Mouse (Mus musculus): Measurements from ENCODE around the gene Setd5. TPM values are rescaled to one million over a fixed set of nuclear protein-coding genes. Genes with fewer than 3 reads are reported as not detected.

The Setd5 gene
- polyA plus RNA-seq, 1 experiment from 2014 or later, result 77.2 TPM

- 61% methylated on average over 2 of the region's 2 CpGs for WGBS
- no peak for ATAC-seq (ENCODE audit: borderline replicate concordance, extremely low read depth, low FRiP score, low TSS enrichment)
- no peaks in the 10 kb centered on the region for H3K9me3 ChIP-seq
- no peak overlapping the region for H3K27ac ChIP-seq
- no peak overlapping the region for H3K4me2 ChIP-seq
- H3K9ac ChIP-seq, result no peak overlapping the region
- no peaks in the 10 kb centered on the region for H3K36me3 ChIP-seq
- no peaks in the 10 kb centered on the region for H3K27me3 ChIP-seq
- H3K4me1 ChIP-seq, result peaks cover 12% of the 10 kb centered on the region
- no peak overlapping the region for H3K4me3 ChIP-seq
Observed at GRCm38 (mm10) chr6:113040319-113040718, 36.8 kb upstream of the Setd5 start.

DNA sequence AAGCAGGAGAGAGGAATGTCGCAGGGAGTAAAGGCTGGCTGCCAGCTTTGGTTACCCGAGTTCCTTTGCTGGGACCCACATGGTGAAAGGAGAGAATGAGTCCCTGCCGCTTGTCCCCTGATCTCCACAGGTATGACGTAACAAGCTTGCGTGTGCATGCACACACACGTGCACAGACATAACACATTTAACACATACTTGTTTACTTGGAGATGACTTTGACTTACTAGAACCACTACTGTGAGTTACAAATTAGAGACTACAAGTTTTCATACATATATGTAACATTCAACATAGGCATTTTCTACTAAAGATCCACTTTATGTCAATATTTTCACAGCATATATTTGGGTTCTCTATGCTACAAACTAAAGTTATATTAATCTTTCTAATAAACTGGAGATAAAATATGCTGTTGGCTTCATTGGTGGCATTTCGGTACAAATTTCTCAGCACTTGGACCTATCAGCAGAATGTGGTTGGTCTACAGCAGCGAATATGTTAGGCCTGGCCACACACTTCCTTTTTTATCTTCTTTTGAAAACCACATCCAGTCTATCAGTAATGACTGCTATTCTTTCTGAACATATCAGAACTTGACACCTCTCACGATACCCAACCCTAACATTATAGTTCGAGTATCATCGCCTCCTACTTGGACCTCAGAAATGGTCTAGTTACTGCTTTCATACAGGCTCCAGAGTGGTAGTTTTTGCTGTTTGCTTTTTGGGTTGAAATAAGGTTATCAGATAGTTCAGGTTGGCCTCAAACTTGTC, 35.8 kb upstream of the Setd5 start:
- no peak overlapping the region for H3K27ac ChIP-seq
- no peak overlapping the region for H3K9ac ChIP-seq
- no peak overlapping the region for H3K4me2 ChIP-seq
- H3K4me3 ChIP-seq, result no peak overlapping the region
- 79% methylated on average over 11 of the region's 11 CpGs for WGBS
- no peaks in the 10 kb centered on the region for H3K27me3 ChIP-seq
- no peaks in the 10 kb centered on the region for H3K9me3 ChIP-seq
- ATAC-seq (ENCODE audit: borderline replicate concordance, extremely low read depth, low FRiP score, low TSS enrichment), result no peak
- peaks cover 14% of the 10 kb centered on the region for H3K4me1 ChIP-seq
- H3K36me3 ChIP-seq, result no peaks in the 10 kb centered on the region

- Histone ChIP-seq H3K4me2 (peak overlapping the region; percentile 61), H3K4me3 (peak overlapping the region; percentile 60), H3K36me3 (peaks cover 4% of the 10 kb centered on the region; the same call in 1 of the 2 replicates), H3K27me3 (no peaks in the 10 kb centered on the region), H3K9me3 (no peaks in the 10 kb centered on the region), H3K27ac (peak overlapping the region; percentile 90), H3K9ac (peak overlapping the region; percentile 57), H3K4me1 (peaks cover 16% of the 10 kb centered on the region)
- peak; percentile 31 for ATAC-seq (ENCODE audit: borderline replicate concordance, extremely low read depth, low FRiP score, low TSS enrichment)
- WGBS, result under 1% methylated on average over 11 of the region's 11 CpGs
Observed at GRCm38 (mm10) chr6:113045575-113045974, 31.6 kb upstream of the Setd5 start.

GRCm38 (mm10) chr6:113046041-113046975, 30.9 kb upstream of the Setd5 start, which contains the start of gene Thumpd3:
Gene Thumpd3, plus strand, starts transcription at chr6:113046225.
- Histone ChIP-seq H3K27ac (peak within 1 kb of the TSS; percentile 90), H3K4me2 (peak within 1 kb of the TSS; percentile 61), H3K4me3 (peak within 1 kb of the TSS; percentile 60), H3K36me3 (peaks cover 12% of the 10 kb centered on the region), H3K9me3 (no peaks in the 10 kb centered on the region), H3K9ac (peak within 1 kb of the TSS; percentile 57), H3K4me1 (peaks cover 16% of the 10 kb centered on the region), H3K27me3 (no peaks in the 10 kb centered on the region)
- ATAC-seq (ENCODE audit: borderline replicate concordance, extremely low read depth, low FRiP score, low TSS enrichment), result peak; percentile 99
- 1% methylated on average over 59 of the region's 59 CpGs for WGBS

DNA sequence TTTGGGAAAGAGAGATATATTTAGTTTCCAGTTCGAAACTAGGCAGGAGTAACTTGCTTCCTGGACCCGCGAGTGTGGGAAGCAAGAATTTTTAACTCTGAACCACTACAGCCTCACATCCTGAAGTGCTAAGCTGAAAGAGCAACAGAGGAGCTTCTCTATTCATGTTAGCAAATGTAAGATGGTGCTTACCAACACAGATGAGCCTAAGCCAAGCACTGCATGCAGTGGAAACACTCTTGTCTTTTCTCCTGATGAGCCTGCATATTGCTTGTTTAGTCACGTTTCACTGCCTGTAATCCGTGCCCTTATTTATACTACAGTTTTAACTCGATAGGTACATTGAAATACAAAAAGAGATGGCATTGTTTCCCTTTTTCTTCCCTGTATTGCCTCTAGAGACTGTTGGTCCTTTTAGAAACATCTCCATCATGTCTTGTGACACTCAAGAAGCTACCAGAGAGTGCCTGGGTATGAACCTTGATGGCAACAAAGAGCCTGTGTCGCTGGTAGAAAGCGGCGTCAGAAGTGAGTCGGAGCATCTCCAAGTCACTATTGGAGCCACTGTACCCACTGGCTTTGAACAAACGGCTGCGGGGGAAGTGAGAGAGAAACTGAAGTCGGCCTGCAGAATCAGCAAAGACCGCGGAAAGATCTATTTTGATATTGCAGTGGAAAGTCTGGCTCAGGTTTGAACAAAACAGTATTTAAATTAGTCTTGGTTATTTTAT, 30.0 kb upstream of the Setd5 start:
- Histone ChIP-seq H3K9me3 (no peaks in the 10 kb centered on the region), H3K4me1 (peaks cover 16% of the 10 kb centered on the region), H3K27me3 (no peaks in the 10 kb centered on the region), H3K4me2 (peak overlapping the region; percentile 61), H3K36me3 (peaks cover 17% of the 10 kb centered on the region), H3K9ac (peak overlapping the region; percentile 54), H3K4me3 (peak overlapping the region; percentile 60), H3K27ac (peak overlapping the region; percentile 90)
- WGBS, result 49% methylated on average over 15 of the region's 15 CpGs
- no peak for ATAC-seq (ENCODE audit: borderline replicate concordance, extremely low read depth, low FRiP score, low TSS enrichment)

GRCm38 (mm10) chr6:113048371-113048770, 28.8 kb upstream of the Setd5 start:
- WGBS, result 96% methylated on average over 2 of the region's 2 CpGs

GRCm38 (mm10) chr6:113049159-113049558, 28.0 kb upstream of the Setd5 start:
- Histone ChIP-seq H3K27ac (no peak overlapping the region), H3K27me3 (no peaks in the 10 kb centered on the region), H3K4me2 (no peak overlapping the region), H3K4me1 (peaks cover 16% of the 10 kb centered on the region), H3K36me3 (peaks cover 29% of the 10 kb centered on the region), H3K9ac (no peak overlapping the region), H3K9me3 (no peaks in the 10 kb centered on the region), H3K4me3 (no peak overlapping the region)
- ATAC-seq (ENCODE audit: borderline replicate concordance, extremely low read depth, low FRiP score, low TSS enrichment), result no peak
- WGBS, result 87% methylated on average over 3 of the region's 3 CpGs

More at GRCm38 (mm10) chr6:113048371-113048770, 28.8 kb upstream of the Setd5 start:
- Histone ChIP-seq H3K9ac (no peak overlapping the region), H3K4me1 (peaks cover 16% of the 10 kb centered on the region), H3K27me3 (no peaks in the 10 kb centered on the region), H3K27ac (no peak overlapping the region), H3K4me2 (no peak overlapping the region), H3K9me3 (no peaks in the 10 kb centered on the region), H3K4me3 (no peak overlapping the region), H3K36me3 (peaks cover 27% of the 10 kb centered on the region)
- ATAC-seq (ENCODE audit: borderline replicate concordance, extremely low read depth, low FRiP score, low TSS enrichment), result no peak

DNA sequence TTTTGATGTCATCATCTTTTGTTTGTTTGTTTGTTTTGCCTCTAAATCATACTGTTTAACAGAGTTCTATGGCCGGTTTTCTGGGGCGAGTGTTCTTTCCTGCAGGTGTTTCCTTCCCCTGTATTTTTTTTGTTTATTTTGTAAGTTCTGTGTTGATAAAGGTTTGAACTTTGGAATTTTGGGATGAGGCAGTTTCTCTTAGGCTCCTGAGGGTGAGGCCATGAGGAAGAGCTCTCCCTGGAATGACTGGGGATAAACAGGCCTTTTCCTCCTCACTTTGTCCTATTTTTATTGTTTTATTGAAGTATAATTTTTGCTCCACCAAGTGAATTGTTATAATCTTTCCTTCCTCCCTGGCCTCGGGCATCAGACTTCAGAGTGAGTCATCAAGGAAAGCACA, 24.2 kb upstream of the Setd5 start:
- Histone ChIP-seq H3K4me2 (no peak overlapping the region), H3K9ac (no peak overlapping the region), H3K27me3 (no peaks in the 10 kb centered on the region), H3K9me3 (no peaks in the 10 kb centered on the region), H3K36me3 (peaks cover 55% of the 10 kb centered on the region), H3K27ac (no peak overlapping the region), H3K4me1 (no peaks in the 10 kb centered on the region), H3K4me3 (no peak overlapping the region)
- ATAC-seq (ENCODE audit: borderline replicate concordance, extremely low read depth, low FRiP score, low TSS enrichment), result no peak
- WGBS, result 67% methylated on average over 3 of the region's 3 CpGs

- Histone ChIP-seq H3K27me3 (no peaks in the 10 kb centered on the region), H3K9me3 (no peaks in the 10 kb centered on the region), H3K9ac (no peak overlapping the region), H3K4me3 (no peak overlapping the region), H3K4me1 (no peaks in the 10 kb centered on the region), H3K36me3 (peaks cover 65% of the 10 kb centered on the region), H3K27ac (no peak overlapping the region), H3K4me2 (no peak overlapping the region)
- 78% methylated on average over 6 of the region's 6 CpGs for WGBS
- ATAC-seq (ENCODE audit: borderline replicate concordance, extremely low read depth, low FRiP score, low TSS enrichment), result no peak
Observed at GRCm38 (mm10) chr6:113054552-113055107, 22.5 kb upstream of the Setd5 start.

DNA sequence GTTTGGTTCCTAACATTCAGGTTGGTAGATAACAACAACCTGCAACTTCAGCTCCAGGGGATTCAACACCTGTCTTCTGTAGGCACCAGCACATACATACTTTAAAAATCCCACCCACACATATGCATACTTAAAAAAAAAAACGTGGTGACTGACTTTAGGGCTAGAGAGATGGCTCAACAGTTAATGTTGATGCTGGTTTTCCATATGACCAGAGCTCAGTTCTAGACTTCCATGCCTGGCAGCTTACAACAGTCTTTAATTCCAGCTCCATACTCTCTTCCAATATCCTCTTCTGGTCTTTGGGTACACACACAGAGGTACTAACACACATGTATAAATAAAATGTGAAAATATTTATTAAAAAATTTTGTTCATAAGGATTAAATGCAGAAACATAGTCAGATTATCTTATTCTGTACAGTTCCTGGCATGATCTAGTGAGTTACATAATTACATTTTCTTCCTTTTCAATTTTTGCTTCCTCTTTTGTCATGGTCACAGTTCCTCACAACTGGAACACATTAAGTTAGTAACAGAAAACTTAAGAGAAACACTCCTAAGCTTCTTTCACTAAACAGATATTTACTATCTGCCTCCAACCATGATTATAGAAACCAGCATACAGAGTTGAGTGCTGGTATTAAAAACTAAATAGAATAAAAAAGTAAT, 16.1 kb upstream of the Setd5 start:
- Histone ChIP-seq H3K4me2 (no peak overlapping the region), H3K27me3 (no peaks in the 10 kb centered on the region), H3K27ac (no peak overlapping the region), H3K4me3 (no peak overlapping the region), H3K4me1 (no peaks in the 10 kb centered on the region), H3K9me3 (no peaks in the 10 kb centered on the region), H3K36me3 (peaks cover 80% of the 10 kb centered on the region), H3K9ac (no peak overlapping the region)
- WGBS, result 50% methylated on average over 1 of the region's 1 CpGs
- ATAC-seq (ENCODE audit: borderline replicate concordance, extremely low read depth, low FRiP score, low TSS enrichment), result no peak

- ATAC-seq (ENCODE audit: borderline replicate concordance, extremely low read depth, low FRiP score, low TSS enrichment), result no peak
- Histone ChIP-seq H3K4me2 (no peak overlapping the region), H3K27me3 (no peaks in the 10 kb centered on the region), H3K4me1 (no peaks in the 10 kb centered on the region), H3K9me3 (no peaks in the 10 kb centered on the region), H3K9ac (no peak overlapping the region), H3K4me3 (no peak overlapping the region), H3K36me3 (peaks cover 85% of the 10 kb centered on the region), H3K27ac (no peak overlapping the region)
- 58% methylated on average over 3 of the region's 3 CpGs for WGBS
Observed at GRCm38 (mm10) chr6:113062253-113062652, 14.9 kb upstream of the Setd5 start.

All from lung, embryonic 15.5 days (tissue).